Mouse (Mus musculus): ENCODE results near the gene Olfr1082.
"Not testable (repeated sequence)": the region's sequence is repeated elsewhere in the genome, so short reads cannot be mapped to it uniquely, and the experiment has no call there.

Gene Olfr1082

GRCm38 (mm10) chr2:86598866-86599265, at the start of gene Olfr1082:
Gene Olfr1082 (minus strand): TSS chr2:86598966.
- not testable (repeated sequence) for DNase-seq (ENCODE audit: low read depth, low spot score)

- not testable (repeated sequence) for DNase-seq (ENCODE audit: low read depth, low spot score)
Observed at GRCm38 (mm10) chr2:86639625-86640024, 40.9 kb upstream of the Olfr1082 start, which contains the start of gene Olfr1084. Gene Olfr1084 (minus strand): TSS chr2:86639725.

- not testable (repeated sequence) for DNase-seq (ENCODE audit: low read depth, low spot score)
Observed at GRCm38 (mm10) chr2:86558135-86558534, 40.6 kb downstream of the Olfr1082 start, which contains the start of gene Olfr1080. Gene Olfr1080 (minus strand): TSS chr2:86558235.
